Mouse (Mus musculus) regulatory T cell (primary cell): ENCODE results near the gene Dgkb.

Experiments used
- in situ Hi-C: fragments of 300-600 bp; cut with MboI, MseI; formaldehyde crosslinking; loops from one replicate; pipeline ENCODE4 v1.15.1; 2025; ENCODE audit warnings: high pct_unique_total_duplicates

The Dgkb gene

GRCm38 (mm10) chr12:38594055-38594454, 776.5 kb downstream of the Dgkb start:
- in situ Hi-C loops, result no loop called here

- in situ Hi-C loops, result no loop called here
Measured at GRCm38 (mm10) chr12:38596416-38597062, 779.0 kb downstream of the Dgkb start.

GRCm38 (mm10) chr12:38598096-38598495, 780.6 kb downstream of the Dgkb start:
- in situ Hi-C loops, result no loop called here

- in situ Hi-C loops, result no loop called here
Measured at GRCm38 (mm10) chr12:38600165-38600845, 782.8 kb downstream of the Dgkb start.

GRCm38 (mm10) chr12:38608104-38608503, 790.6 kb downstream of the Dgkb start:
- in situ Hi-C loops, result no loop called here

- in situ Hi-C loops, result no loop called here
Measured at GRCm38 (mm10) chr12:38668265-38668664, 850.7 kb downstream of the Dgkb start.
